Mouse (Mus musculus) urinary bladder, adult 2 months (tissue): ENCODE results near the gene Brcc3. TPM values are rescaled to one million over a fixed set of nuclear protein-coding genes. Genes with fewer than 3 reads are reported as not detected.
A peak's percentile ranks its signal among the peaks of the same experiment; 100 is the strongest.

Source experiments
- DNase-seq: peaks from one replicate; pipeline ENCODE4 v3.0.0; 2022; ENCODE audit warnings: low spot score
- polyA plus RNA-seq: library from polyadenylated mRNA; depleted of rRNA; stranded (reverse); fragments of >200 nt; gene quantifications from 2 replicates; pipeline ENCODE4 v1.2.3, GENCODE M21; 2012; rRNA removed

Brcc3 gene
- 19.5 and 19.8 TPM in 2 replicates for polyA plus RNA-seq

DNA sequence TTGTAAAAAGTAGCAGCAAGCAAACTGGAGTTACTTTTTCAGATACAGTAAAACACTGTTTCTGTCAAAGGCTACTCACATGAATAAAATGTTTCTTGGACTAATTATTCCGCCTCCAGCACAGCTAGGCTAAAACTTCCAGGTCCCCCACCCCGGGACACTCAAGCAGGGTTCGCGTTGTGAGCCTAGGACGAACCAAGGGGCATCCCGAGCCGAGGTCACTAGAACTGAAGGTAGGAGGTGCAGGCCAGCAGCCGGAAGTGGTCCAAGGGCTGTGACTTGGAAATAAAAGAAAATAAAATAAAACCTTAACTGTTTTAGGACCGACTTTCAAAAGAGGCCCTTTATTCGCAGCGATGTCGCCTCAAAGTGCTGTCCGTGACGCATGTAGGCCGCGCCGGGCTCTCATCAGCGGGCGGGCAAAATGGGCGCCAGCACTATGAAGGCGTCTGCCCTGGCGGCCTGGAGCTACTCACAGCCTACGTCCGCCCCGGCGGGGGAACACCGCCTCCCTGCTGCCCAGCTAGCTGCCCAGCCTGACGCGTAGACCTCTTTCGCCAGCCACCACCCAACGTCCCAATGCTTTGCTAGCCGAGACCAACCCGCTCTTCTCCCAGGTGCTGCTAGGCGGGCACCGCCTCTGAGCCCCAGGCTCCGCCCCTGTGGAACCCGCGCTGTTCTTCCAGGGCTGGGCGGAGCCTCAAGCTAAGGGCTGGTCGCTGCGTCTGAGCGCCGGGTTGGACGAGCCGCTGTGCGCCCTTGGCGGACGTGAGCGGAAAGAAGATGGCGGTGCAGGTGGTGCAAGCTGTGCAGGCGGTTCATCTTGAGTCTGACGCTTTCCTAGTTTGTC is at the start of gene Brcc3, which contains the start of the genes Cmc4 and Mtcp1:
Brcc3 (plus strand) TSS at position 693 of the 850 bp plus-strand sequence.
Cmc4 (minus strand) TSS at position 649 of the 850 bp plus-strand sequence.
Mtcp1 (minus strand) TSS at position 653 of the 850 bp plus-strand sequence.
- peak; percentile 74 for DNase-seq

GRCm38 (mm10) chrX:75370197-75370596 is 46.2 kb upstream of the Brcc3 start:
- DNase-seq, result no peak

DNA sequence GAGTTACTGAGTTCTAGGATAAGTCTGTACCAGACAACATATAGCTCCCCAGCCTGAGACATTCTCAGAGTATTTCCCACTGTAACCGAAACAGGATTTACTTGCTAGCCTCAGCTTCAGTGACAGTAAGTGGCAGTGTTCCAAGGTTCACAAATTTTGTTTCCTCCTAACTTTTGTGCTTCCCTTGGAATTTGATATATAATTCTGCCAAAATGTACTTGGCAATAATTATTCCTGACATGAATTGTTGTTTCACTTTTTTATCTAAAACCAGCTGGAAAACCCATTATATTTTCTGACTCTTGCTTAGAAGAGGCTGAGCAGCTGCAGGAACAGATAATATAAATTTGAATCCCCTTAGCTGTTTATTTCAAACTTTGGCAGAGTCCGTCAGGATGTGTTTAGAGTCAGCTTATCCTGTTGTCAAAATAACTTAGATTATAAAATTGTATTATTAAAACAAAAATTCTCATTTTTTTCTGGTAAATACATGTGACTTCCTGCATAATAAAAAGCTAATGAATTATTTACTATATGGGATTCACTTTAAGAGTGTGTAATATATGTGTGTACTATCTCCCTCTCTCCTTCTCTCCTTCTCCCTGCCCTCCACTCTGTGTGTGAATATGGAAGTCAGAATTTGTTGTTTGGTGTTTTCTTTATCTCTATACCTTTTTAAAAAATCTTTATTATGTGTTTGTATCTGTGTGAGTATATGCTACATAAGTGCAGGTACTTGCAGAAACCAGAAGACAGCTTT is 43.6 kb upstream of the Brcc3 start:
- DNase-seq, result no peak

DNA sequence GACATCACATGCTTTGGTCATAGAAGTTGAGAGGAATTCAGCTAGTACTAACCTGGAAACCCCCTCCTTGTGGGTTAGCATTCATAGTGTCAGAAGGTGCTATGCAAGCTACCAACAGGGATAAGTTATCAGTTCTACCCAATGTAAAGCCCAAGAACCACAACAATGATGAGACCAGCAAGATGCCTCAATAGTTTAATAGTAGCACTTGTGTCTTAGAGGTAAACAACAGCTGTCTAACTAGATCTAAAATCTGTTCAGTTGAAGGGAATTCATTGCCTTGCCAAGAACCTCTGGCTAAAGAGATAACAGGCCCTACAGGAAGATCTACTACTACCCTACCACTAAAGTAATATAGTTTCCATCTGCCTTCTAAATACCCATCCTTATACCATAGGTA is 39.6 kb upstream of the Brcc3 start:
- DNase-seq, result no peak

DNA sequence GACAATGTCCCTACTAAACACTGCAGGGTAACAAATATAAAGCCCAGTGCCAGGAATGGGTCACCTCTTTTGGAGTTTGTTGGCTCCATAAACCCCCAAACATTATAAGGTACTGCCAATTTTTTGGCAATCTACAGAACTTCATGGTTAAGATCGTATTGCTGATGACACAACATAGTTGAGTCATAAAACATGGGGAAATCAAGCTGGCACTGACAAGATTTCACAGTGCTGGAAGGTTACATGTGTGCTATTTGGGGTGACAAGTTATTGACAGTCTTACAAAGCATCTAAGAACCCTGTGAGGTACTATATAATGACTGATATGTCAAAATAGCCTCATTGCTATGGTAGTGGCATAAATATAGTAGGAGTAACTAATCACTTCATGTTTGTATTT is 35.3 kb upstream of the Brcc3 start:
- no peak for DNase-seq

- DNase-seq, result no peak
Observed at GRCm38 (mm10) chrX:75381699-75382098, 34.7 kb upstream of the Brcc3 start.

DNA sequence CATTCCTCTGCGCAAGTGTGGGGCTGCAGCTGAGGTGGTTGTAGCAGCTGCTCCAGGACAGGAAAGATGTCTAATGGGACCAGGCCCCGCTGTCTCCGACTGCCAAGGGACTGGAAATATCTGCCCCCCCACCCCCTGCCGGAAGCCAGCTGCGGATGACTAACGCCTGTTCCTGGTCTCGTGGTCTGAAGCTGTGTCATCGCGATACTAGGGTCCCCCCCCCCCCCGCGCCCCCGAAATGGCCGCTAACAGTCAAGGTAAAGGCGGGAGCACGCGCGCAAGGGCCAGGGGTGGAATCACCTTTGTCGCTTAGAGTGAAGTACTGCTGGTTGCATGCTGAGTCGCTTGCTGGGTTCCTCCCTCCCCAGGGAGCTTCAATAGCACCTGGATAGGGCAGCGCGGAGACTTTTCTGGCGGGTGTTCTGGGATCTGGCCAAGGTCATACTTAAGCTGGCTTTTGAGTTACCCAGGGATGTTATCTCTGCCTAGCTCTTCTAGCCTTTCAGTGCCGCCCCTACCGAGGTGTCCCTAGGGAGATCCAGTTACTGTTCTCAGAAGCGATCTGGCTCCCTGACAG is 34.1 kb upstream of the Brcc3 start, which contains the start of the genes Fundc2 and F8:
Fundc2 (plus strand) TSS at position 205 of the 577 bp plus-strand sequence.
F8 (minus strand) TSS at position 421 of the 577 bp plus-strand sequence.
- DNase-seq, result peak; percentile 23

DNA sequence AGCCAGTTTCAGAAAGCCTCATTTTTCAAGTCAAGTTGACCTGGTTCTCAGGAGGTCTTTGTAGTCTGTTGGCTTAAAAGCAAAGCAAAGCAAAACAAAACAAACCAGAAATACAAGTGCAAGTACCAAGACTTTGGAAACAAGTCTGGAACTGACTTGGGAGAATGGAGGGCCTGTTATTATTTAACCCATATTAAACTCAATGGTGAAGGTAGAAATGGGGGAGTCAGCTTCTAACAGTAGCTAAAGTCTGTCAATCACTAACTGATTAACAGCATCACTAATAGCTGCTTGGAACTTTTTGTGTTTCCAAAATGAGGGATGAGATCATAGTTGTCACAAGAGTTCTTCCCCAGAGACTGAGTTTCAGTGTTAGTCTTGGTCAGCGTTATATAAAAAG is 17.0 kb upstream of the Brcc3 start:
- DNase-seq, result no peak

DNA sequence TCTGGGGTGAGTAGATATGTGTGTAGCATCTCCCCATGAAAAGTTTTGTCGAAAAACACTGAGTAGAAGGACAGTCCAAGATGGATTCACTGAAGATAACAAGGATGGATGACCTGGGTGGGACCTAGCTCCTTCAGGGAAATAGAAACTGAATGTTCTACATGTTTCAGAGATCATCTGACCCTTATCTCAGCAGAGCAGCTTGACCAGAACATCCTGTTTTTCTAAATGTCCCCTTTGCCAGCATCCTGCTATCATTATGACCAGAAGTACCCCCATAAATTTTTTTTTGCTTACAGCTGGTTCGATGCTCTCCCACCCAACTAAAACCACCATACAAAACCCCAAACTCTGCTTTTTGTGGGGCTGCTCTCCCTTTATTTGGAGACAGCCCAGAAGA is 13.8 kb upstream of the Brcc3 start:
- DNase-seq, result no peak

- DNase-seq, result no peak
Observed at GRCm38 (mm10) chrX:75403350-75403749, 13.1 kb upstream of the Brcc3 start.

DNA sequence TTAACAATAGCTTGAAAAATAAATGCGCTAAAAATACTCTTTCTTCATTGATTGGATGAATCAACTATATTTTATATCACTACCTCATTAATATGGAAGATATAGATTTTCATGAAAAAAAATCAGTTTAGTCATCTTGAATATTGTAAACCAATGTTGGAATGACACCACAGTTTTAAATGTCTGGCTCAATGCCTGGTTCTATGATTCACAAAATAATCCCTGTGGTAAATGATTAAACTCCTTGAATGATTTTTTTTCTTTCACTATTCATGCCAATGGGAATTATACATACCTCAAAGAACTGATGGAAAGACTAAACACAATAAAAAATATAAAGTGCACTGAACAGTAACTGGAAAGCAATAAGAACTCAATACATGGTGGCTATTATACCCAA is 6.7 kb upstream of the Brcc3 start:
- no peak for DNase-seq

GRCm38 (mm10) chrX:75454597-75454996 is 38.2 kb downstream of the Brcc3 start:
- no peak for DNase-seq

DNA sequence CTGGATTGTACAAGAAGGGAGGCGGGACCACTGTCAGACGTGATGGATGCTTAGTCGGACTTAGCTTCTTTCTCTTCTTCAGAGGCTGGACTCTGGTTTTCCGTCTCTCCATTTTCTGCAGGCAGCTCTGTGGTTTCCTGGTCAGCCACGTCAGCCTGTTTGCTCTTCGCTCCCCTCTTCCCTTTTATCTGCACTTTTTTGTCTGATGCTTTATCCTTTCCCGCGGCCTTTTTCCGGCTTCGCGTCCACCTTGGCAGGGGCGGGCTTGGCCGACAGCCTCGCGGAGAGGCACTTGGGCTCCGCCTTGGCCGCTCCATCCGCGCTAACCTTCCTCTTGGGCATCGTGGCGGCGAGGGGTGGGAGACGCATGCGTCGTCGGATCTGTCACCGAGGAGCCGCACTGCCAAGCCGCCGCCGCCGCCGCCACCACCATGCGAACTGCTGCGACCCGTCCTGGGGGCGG is 58.8 kb downstream of the Brcc3 start:
- peak; percentile 32 for DNase-seq

DNA sequence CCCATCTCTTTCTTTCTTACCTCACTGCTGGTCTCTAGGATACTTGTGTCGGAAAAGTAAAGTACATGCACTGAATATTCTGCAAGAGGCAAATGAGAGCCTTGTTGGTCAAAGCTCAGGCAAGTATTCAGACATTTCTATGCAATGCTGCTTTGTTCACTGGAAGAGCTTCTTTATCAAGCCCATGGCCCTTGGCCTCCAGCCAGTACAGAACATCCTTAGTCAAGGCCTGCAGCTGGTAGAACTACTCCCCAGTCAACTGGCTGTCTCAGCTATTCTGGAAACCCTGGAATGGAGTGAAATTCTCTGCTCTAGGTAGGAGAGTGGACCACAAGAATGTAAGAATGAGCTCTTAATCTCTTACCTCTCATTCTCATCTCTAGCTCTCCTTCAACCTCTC is 73.5 kb downstream of the Brcc3 start:
- no peak for DNase-seq

Other genes with a start within 250 kb of the Brcc3 start
- 39.7 and 45.2 TPM in 2 replicates for gene Fundc2, start 34.2 kb upstream of the Brcc3 start, polyA plus RNA-seq
- 1.0 and 1.3 TPM in 2 replicates for gene F8, start 34.0 kb upstream of the Brcc3 start, polyA plus RNA-seq
- 18.3 and 26.1 TPM in 2 replicates for gene Cmc4, start within 50 bp of the Brcc3 start, polyA plus RNA-seq
- 10.3 and 13.8 TPM in 2 replicates for gene Mtcp1, start within 50 bp of the Brcc3 start, polyA plus RNA-seq
- gene Vbp1, start 97.7 kb downstream of the Brcc3 start, polyA plus RNA-seq, result 32.1 and 38.3 TPM in 2 replicates
- 0.47 and 0.63 TPM in 2 replicates for gene Rab39b, start 161.6 kb downstream of the Brcc3 start, polyA plus RNA-seq